Mouse (Mus musculus): ENCODE measurements at regions not wholly inside any gene's neighbourhood (a gene's known extent, or its start where the extent isn't known, plus 50 kb on each side); places are given as distances from the start of the nearest gene placed in this dataset.
A peak's percentile ranks its signal among the peaks of the same experiment; 100 is the strongest.

- DNase-seq (no peak), ATAC-seq (no peak)
- no peaks in the 10 kb centered on the region for H3K36me3 ChIP-seq (ENCODE audit: insufficient read depth)
- H3K4me1 ChIP-seq (ENCODE audit: insufficient read depth) = no peaks in the 10 kb centered on the region
- H3K4me3 ChIP-seq (ENCODE audit: low read depth, low read length) = no peak overlapping the region
- H3K9ac ChIP-seq = no peak overlapping the region
- H3K27me3 ChIP-seq (ENCODE audit: insufficient read depth, low read length) = no peaks in the 10 kb centered on the region
- 89% methylated on average over 22 of the region's 22 CpGs for WGBS
- no peak overlapping the region for H3K27ac ChIP-seq (ENCODE audit: low read depth, low read length)
- no peak for TF ChIP-seq CTCF (IDR thresholded peaks at IDR 0.05; ENCODE audit: low read depth)
- H3K9me3 ChIP-seq (ENCODE audit: low read length) = no peaks in the 10 kb centered on the region
- no peak overlapping the region for H3K4me2 ChIP-seq (ENCODE audit: low read depth)
Measured at GRCm38 (mm10) chr2:167754929-167755551, 65.4 kb upstream of the Tmem189 start.

- DNase-seq (no peak), ATAC-seq (no peak)
- Histone ChIP-seq H3K4me2 (ENCODE audit: low read depth) (no peak overlapping the region), H3K27ac (ENCODE audit: low read depth, low read length) (no peak overlapping the region), H3K36me3 (ENCODE audit: insufficient read depth) (no peaks in the 10 kb centered on the region), H3K4me1 (ENCODE audit: insufficient read depth) (no peaks in the 10 kb centered on the region), H3K27me3 (ENCODE audit: insufficient read depth, low read length) (no peaks in the 10 kb centered on the region), H3K9me3 (ENCODE audit: low read length) (no peaks in the 10 kb centered on the region), H3K4me3 (ENCODE audit: low read depth, low read length) (no peak overlapping the region), H3K9ac (no peak overlapping the region)
- 73% methylated on average over 9 of the region's 9 CpGs for WGBS
- TF ChIP-seq CTCF (IDR thresholded peaks at IDR 0.05; ENCODE audit: low read depth) = no peak
Measured at GRCm38 (mm10) chr2:167753898-167754297, 64.3 kb upstream of the Tmem189 start.

GRCm38 (mm10) chr2:167752805-167753556, 63.4 kb upstream of the Tmem189 start:
- Histone ChIP-seq H3K4me3 (ENCODE audit: low read depth, low read length) (no peak overlapping the region), H3K27ac (ENCODE audit: low read depth, low read length) (no peak overlapping the region), H3K9ac (no peak overlapping the region), H3K4me1 (ENCODE audit: insufficient read depth) (no peaks in the 10 kb centered on the region), H3K9me3 (ENCODE audit: low read length) (no peaks in the 10 kb centered on the region), H3K4me2 (ENCODE audit: low read depth) (no peak overlapping the region), H3K27me3 (ENCODE audit: insufficient read depth, low read length) (no peaks in the 10 kb centered on the region), H3K36me3 (ENCODE audit: insufficient read depth) (no peaks in the 10 kb centered on the region)
- no peak for TF ChIP-seq CTCF (IDR thresholded peaks at IDR 0.05; ENCODE audit: low read depth)
- WGBS = 66% methylated on average over 12 of the region's 12 CpGs
- DNase-seq (peak; percentile 34), ATAC-seq (no peak)

- no peak for ATAC-seq
- 64% methylated on average over 2 of the region's 2 CpGs for WGBS
- no peak for TF ChIP-seq CTCF (IDR thresholded peaks at IDR 0.05; ENCODE audit: low read depth)
Measured at GRCm38 (mm10) chr2:167751585-167751984, 62.0 kb upstream of the Tmem189 start.

GRCm38 (mm10) chr2:167748297-167748696, 58.7 kb upstream of the Tmem189 start:
- DNase-seq (no peak), ATAC-seq (no peak)
- Histone ChIP-seq H3K27me3 (ENCODE audit: insufficient read depth, low read length) (no peaks in the 10 kb centered on the region), H3K4me2 (ENCODE audit: low read depth) (no peak overlapping the region), H3K9me3 (ENCODE audit: low read length) (no peaks in the 10 kb centered on the region), H3K9ac (no peak overlapping the region), H3K4me3 (ENCODE audit: low read depth, low read length) (no peak overlapping the region), H3K27ac (ENCODE audit: low read depth, low read length) (no peak overlapping the region), H3K36me3 (ENCODE audit: insufficient read depth) (no peaks in the 10 kb centered on the region), H3K4me1 (ENCODE audit: insufficient read depth) (no peaks in the 10 kb centered on the region)
- TF ChIP-seq CTCF (IDR thresholded peaks at IDR 0.05; ENCODE audit: low read depth) = no peak
- 95% methylated on average over 6 of the region's 6 CpGs for WGBS

More at GRCm38 (mm10) chr2:167751585-167751984, 62.0 kb upstream of the Tmem189 start:
- no peak overlapping the region for H3K27ac ChIP-seq (ENCODE audit: low read depth, low read length)
- H3K36me3 ChIP-seq (ENCODE audit: insufficient read depth) = no peaks in the 10 kb centered on the region
- no peak overlapping the region for H3K4me2 ChIP-seq (ENCODE audit: low read depth)
- no peak overlapping the region for H3K9ac ChIP-seq
- no peaks in the 10 kb centered on the region for H3K9me3 ChIP-seq (ENCODE audit: low read length)
- no peaks in the 10 kb centered on the region for H3K27me3 ChIP-seq (ENCODE audit: insufficient read depth, low read length)
- no peak overlapping the region for H3K4me3 ChIP-seq (ENCODE audit: low read depth, low read length)
- no peak for DNase-seq
- no peaks in the 10 kb centered on the region for H3K4me1 ChIP-seq (ENCODE audit: insufficient read depth)

GRCm38 (mm10) chr2:167747164-167747843, 57.7 kb upstream of the Tmem189 start:
- no peak for TF ChIP-seq CTCF (IDR thresholded peaks at IDR 0.05; ENCODE audit: low read depth)
- no peaks in the 10 kb centered on the region for H3K9me3 ChIP-seq (ENCODE audit: low read length)
- no peaks in the 10 kb centered on the region for H3K36me3 ChIP-seq (ENCODE audit: insufficient read depth)
- peak; percentile 20 for DNase-seq
- ATAC-seq = no peak
- no peak overlapping the region for H3K4me2 ChIP-seq (ENCODE audit: low read depth)
- no peaks in the 10 kb centered on the region for H3K27me3 ChIP-seq (ENCODE audit: insufficient read depth, low read length)
- 55% methylated on average over 13 of the region's 13 CpGs for WGBS
- H3K27ac ChIP-seq (ENCODE audit: low read depth, low read length) = no peak overlapping the region
- no peak overlapping the region for H3K4me3 ChIP-seq (ENCODE audit: low read depth, low read length)
- no peak overlapping the region for H3K9ac ChIP-seq
- H3K4me1 ChIP-seq (ENCODE audit: insufficient read depth) = no peaks in the 10 kb centered on the region

GRCm38 (mm10) chr2:167746344-167746743, 56.7 kb upstream of the Tmem189 start:
- ATAC-seq (no peak), DNase-seq (no peak)
- no peak for TF ChIP-seq CTCF (IDR thresholded peaks at IDR 0.05; ENCODE audit: low read depth)
- no peak overlapping the region for H3K4me2 ChIP-seq (ENCODE audit: low read depth)
- WGBS = 88% methylated on average over 4 of the region's 4 CpGs
- H3K36me3 ChIP-seq (ENCODE audit: insufficient read depth) = no peaks in the 10 kb centered on the region
- no peaks in the 10 kb centered on the region for H3K9me3 ChIP-seq (ENCODE audit: low read length)
- no peaks in the 10 kb centered on the region for H3K4me1 ChIP-seq (ENCODE audit: insufficient read depth)
- no peaks in the 10 kb centered on the region for H3K27me3 ChIP-seq (ENCODE audit: insufficient read depth, low read length)
- H3K4me3 ChIP-seq (ENCODE audit: low read depth, low read length) = no peak overlapping the region
- H3K27ac ChIP-seq (ENCODE audit: low read depth, low read length) = no peak overlapping the region
- H3K9ac ChIP-seq = no peak overlapping the region
